Mouse (Mus musculus): ENCODE measurements around the gene Rnf10. TPM values are rescaled to one million over a fixed set of nuclear protein-coding genes. Genes with fewer than 3 reads are reported as not detected.
A peak's percentile ranks its signal among the peaks of the same experiment; 100 is the strongest.

Gene Rnf10
- polyA plus RNA-seq, 2 experiments: 60.2 to 97.0 TPM

DNA sequence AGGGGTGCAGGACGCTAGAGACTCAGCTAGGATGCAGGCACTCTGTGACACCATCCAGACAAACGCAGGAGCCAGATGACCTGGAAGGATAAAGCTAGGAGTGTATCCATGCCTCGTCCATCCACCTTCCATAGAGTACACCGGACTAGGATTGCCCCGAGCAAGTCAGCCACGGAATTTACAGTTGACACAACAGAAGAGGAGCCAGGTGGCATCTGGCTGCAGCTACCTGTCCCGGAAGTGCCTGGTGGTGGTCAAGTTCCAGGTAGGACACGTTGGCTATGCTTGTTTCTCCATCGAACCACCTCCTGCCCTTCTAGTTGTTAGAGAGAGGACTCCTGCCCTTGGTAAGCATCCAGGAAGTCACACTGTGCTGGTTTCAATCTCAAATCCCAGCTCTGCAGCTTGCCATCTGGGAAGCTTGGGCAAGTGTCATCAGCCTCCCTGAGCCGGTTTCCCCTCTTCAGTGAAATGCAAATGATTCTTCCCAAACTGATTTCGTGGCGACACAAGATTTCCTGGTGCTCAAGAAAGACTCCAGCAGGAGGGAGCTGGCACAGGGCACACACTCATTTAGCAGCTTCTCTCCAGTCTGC, 78.0 kb downstream of the Rnf10 start:
- Histone ChIP-seq H3K27ac (no peak overlapping the region), H3K4me1 (replicated peaks; ENCODE audit: control insufficient read depth in 2 of 2, insufficient read depth in 2 of 2, low read length in 1 of 2) (no peaks in the 10 kb centered on the region), H3K36me3 (replicated peaks; ENCODE audit: control insufficient read depth, insufficient read depth, low read depth) (no peaks in the 10 kb centered on the region), H3K9me3 (ENCODE audit: control insufficient read depth, low read length) (no peaks in the 10 kb centered on the region), H3K27me3 (ENCODE audit: control insufficient read depth, insufficient read depth, low read length) (peaks cover 57% of the 10 kb centered on the region), H3K4me2 (ENCODE audit: low read depth) (peak overlapping the region; percentile 51), H3K4me3 (ENCODE audit: insufficient read depth in 1 of 2, low read depth in 2 of 2, low read length in 2 of 2) (no peak overlapping the region), H3K9ac (replicated peaks) (no peak overlapping the region)
- TF ChIP-seq CTCF (IDR thresholded peaks at IDR 0.05; ENCODE audit: low read depth) (no peak), EP300 (IDR thresholded peaks at IDR 0.05; ENCODE audit: low read depth) (no peak)
- DNase-seq (ENCODE audit: low read depth in 3 of 3, low spot score in 3 of 3) (no peak), ATAC-seq (ENCODE audit: insufficient read depth) (no peak)
- WGBS (ENCODE audit: insufficient replicate concordance): 9% methylated on average over 12 of the region's 12 CpGs

DNA sequence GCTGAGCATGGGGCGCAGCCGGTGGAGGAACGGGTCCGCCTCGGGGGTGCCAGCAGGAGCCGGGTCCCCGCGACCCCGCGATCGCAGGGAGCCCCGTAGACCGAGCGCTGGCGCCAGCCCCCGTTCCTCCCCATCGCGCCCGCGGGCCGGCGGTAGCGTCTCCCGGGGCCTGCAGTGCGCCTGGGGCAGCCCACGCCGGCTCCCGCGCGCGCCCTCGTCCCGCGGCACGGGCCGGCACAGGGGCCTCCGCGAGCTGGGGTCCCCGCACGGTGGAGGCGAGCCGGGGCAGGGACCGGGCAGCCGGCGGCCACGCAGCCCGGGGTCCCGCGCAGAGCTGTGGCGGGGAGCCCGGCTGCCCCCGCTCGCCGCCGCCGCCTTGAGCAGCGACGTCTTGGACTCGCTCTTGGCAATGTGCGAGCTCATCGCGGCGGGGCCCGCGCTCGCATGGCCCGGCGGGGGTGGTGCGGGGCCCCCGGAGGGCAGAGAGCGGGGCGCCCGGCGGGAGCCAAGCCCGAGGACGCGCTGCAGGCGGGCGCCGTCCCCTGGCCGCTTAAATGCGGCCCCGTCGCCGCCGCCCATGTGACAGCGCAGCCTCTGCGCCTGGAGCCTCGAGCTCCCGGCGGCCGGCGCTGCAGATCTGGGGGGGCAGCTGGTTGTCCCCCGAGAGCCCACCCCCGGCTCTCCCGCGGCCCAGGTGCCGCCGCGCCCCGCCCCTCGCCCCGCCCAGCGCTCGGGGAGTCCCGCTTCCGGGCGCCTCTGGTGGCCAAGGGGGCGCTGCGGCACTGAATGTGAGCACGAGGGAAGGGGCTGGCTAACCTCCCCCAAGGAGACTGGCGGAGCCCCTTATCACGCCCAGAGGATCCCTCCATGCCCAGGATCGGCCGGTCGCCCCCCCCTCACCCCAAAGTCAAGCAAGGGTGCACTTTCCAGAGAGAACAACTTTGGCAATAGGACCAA, 78.8 kb downstream of the Rnf10 start, which contains the start of gene Cabp1:
Gene Cabp1 (minus strand): TSS at position 713 of the 957 bp plus-strand sequence.
- DNase-seq (ENCODE audit: low read depth in 3 of 3, low spot score in 3 of 3) (no peak), ATAC-seq (ENCODE audit: insufficient read depth) (no peak)
- Histone ChIP-seq H3K27ac (no peak within 1 kb of the TSS), H3K4me2 (ENCODE audit: low read depth) (peak within 1 kb of the TSS; percentile 51), H3K4me1 (replicated peaks; ENCODE audit: control insufficient read depth in 2 of 2, insufficient read depth in 2 of 2, low read length in 1 of 2) (no peaks in the 10 kb centered on the region), H3K9ac (replicated peaks) (no peak within 1 kb of the TSS), H3K9me3 (ENCODE audit: control insufficient read depth, low read length) (no peaks in the 10 kb centered on the region), H3K4me3 (ENCODE audit: insufficient read depth in 1 of 2, low read depth in 2 of 2, low read length in 2 of 2) (peak within 1 kb of the TSS in 1 of 2 experiments; percentile 42; a peak in 3 of 4 replicates), H3K36me3 (replicated peaks; ENCODE audit: control insufficient read depth, insufficient read depth, low read depth) (no peaks in the 10 kb centered on the region), H3K27me3 (ENCODE audit: control insufficient read depth, insufficient read depth, low read length) (peaks cover 60% of the 10 kb centered on the region)
- WGBS (ENCODE audit: insufficient replicate concordance): under 1% methylated on average over 100 of the region's 116 CpGs
- TF ChIP-seq CTCF (IDR thresholded peaks at IDR 0.05; ENCODE audit: low read depth): peak; percentile 19; the same call in 1 of the 2 replicates
- TF ChIP-seq EP300 (IDR thresholded peaks at IDR 0.05; ENCODE audit: low read depth): no peak

DNA sequence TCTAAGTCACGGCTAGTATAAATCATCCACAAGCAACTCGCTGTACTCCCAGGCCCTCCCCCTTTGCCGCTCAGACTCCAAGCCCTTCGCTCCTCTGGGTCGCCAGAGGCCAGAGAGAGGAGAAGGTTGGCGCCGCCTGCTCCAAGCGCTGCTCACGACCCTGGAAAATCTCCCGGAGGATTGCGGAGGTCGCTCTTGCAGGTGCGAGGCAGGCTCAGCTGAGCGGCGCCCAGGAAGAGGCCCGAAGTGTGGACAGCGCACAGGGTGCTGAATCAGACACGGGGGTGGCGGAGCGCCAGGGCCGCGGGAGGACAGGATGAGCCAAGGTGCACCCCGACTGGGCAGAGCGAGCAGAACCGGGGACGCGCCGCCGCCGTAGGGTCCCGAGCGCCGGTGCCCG, 79.5 kb downstream of the Rnf10 start:
- no peaks in the 10 kb centered on the region for H3K9me3 ChIP-seq (ENCODE audit: control insufficient read depth, low read length)
- no peaks in the 10 kb centered on the region for H3K36me3 ChIP-seq (replicated peaks; ENCODE audit: control insufficient read depth, insufficient read depth, low read depth)
- no peak overlapping the region for H3K27ac ChIP-seq
- no peak overlapping the region for H3K9ac ChIP-seq (replicated peaks)
- ATAC-seq (ENCODE audit: insufficient read depth) (no peak), DNase-seq (ENCODE audit: low read depth in 3 of 3, low spot score in 3 of 3) (no peak)
- H3K4me3 ChIP-seq (ENCODE audit: insufficient read depth in 1 of 2, low read depth in 2 of 2, low read length in 2 of 2): peak overlapping the region in 1 of 2 experiments; percentile 42; a peak in 2 of 4 replicates
- WGBS (ENCODE audit: insufficient replicate concordance): 2% methylated on average over 34 of the region's 34 CpGs
- peak overlapping the region; percentile 51 for H3K4me2 ChIP-seq (ENCODE audit: low read depth)
- no peak for TF ChIP-seq EP300 (IDR thresholded peaks at IDR 0.05; ENCODE audit: low read depth)
- no peak for TF ChIP-seq CTCF (IDR thresholded peaks at IDR 0.05; ENCODE audit: low read depth)
- H3K4me1 ChIP-seq (replicated peaks; ENCODE audit: control insufficient read depth in 2 of 2, insufficient read depth in 2 of 2, low read length in 1 of 2): no peaks in the 10 kb centered on the region
- peaks cover 60% of the 10 kb centered on the region for H3K27me3 ChIP-seq (ENCODE audit: control insufficient read depth, insufficient read depth, low read length)

DNA sequence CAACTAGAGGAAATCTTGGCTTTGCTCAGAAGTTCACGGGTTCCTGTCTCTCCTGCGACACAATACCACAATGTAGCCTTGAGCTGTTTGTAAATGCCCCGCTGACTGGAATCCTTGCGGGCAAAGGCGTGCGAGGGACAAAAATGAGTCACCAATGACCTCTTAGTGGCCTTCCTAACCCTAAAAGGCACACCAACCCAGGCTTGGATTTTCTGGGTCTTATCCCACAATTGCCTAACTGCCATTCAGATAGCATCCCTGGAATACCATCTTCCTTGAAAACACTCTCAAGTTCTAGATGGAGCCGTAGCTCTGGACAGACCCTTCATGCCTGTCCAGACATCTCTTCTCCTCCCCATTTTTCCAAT, 79.9 kb downstream of the Rnf10 start:
- Histone ChIP-seq H3K27me3 (ENCODE audit: control insufficient read depth, insufficient read depth, low read length) (peaks cover 60% of the 10 kb centered on the region), H3K4me2 (ENCODE audit: low read depth) (no peak overlapping the region), H3K4me3 (ENCODE audit: insufficient read depth in 1 of 2, low read depth in 2 of 2, low read length in 2 of 2) (no peak overlapping the region), H3K9me3 (ENCODE audit: control insufficient read depth, low read length) (no peaks in the 10 kb centered on the region), H3K9ac (replicated peaks) (no peak overlapping the region), H3K27ac (no peak overlapping the region), H3K36me3 (replicated peaks; ENCODE audit: control insufficient read depth, insufficient read depth, low read depth) (no peaks in the 10 kb centered on the region), H3K4me1 (replicated peaks; ENCODE audit: control insufficient read depth in 2 of 2, insufficient read depth in 2 of 2, low read length in 1 of 2) (no peaks in the 10 kb centered on the region)
- DNase-seq (ENCODE audit: low read depth in 3 of 3, low spot score in 3 of 3) (no peak), ATAC-seq (ENCODE audit: insufficient read depth) (no peak)
- WGBS (ENCODE audit: insufficient replicate concordance): 13% methylated on average over 7 of the region's 7 CpGs
- no peak for TF ChIP-seq EP300 (IDR thresholded peaks at IDR 0.05; ENCODE audit: low read depth)
- TF ChIP-seq CTCF (IDR thresholded peaks at IDR 0.05; ENCODE audit: low read depth): no peak

Data from liver, embryonic 14.5 days (tissue).